Mouse (Mus musculus) testis, postnatal 10 days (tissue): ENCODE data around the gene Vmn1r169.
"Not testable (repeated sequence)": the region's sequence is repeated elsewhere in the genome, so short reads cannot be mapped to it uniquely, and the experiment has no call there.

ENCODE experiments used
- DNase-seq: peaks from one replicate; pipeline ENCODE4 v3.0.0; 2021; ENCODE audit warnings: low spot score

Gene Vmn1r169

DNA sequence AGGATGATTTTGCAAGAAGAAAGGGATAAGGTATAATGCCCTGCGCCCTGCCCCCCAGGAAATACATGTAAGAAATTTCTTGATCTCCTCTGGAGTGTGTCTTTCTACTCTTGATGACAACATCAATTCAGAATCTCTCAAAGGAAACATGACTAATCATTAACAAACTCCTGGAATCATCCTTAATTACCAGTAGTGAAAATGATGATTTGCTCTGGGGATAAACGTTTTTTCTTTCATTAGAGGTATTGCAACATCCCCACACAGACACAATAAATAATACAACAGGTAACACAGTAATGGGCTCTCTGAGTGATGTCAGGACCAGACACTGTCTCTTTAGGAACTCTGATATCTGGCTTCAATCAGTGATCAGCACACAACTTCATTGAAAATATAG, at the start of gene Vmn1r169:
Gene Vmn1r169, plus strand, starts transcription at position 301 of the 400 bp plus-strand sequence.
- DNase-seq: not testable (repeated sequence)

DNA sequence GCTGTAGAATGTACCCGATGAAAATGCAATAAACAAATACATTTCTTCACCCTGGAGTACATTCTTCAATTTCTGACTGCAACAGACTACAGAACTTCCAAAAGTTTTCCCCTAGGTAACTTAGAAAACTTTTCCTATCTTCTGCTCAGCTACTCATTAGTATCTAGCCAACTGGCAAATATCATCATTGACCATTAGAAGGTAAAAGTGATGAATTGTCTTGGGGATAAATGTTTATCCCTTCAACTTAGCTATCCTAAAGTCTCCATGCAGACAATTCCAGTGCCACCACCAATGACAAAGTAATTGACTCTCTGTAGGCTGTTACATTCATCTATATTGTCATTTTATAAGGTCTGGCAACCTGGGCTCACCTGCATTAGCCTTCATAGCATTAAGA, 35.9 kb upstream of the Vmn1r169 start, which contains the start of gene Vmn1r168:
Gene Vmn1r168, plus strand, starts transcription at position 301 of the 400 bp plus-strand sequence.
- not testable (repeated sequence) for DNase-seq

DNA sequence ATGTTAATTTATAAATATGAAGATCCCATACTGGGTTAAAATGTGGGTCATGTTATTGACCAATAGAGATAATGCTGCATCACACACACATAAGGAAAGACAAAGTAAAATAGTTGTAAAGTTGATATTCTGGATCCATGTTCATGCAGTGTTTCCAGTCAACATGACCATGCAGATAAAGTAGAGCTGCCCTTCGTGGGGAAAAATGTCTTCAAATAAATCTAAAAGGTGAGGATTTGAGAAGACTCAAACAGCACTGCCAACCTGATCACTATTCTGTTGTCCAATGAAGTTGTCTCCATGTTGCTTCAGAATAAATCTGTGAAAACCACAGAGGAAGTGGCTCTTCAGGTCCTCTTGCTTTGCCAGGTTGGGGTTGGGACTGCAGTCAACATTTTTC, 30.5 kb downstream of the Vmn1r169 start, which contains the start of gene Vmn1r170:
Gene Vmn1r170, plus strand, starts transcription at position 301 of the 400 bp plus-strand sequence.
- DNase-seq: not testable (repeated sequence)
